Mouse (Mus musculus) heart, adult 2 months (tissue): ENCODE measurements at regions not wholly inside any gene's neighbourhood (a gene's known extent, or its start where the extent isn't known, plus 50 kb on each side); places are given as distances from the start of the nearest gene placed in this dataset.

ENCODE experiments used
- EP300 ChIP-seq: fragments of 200-500 bp; IDR thresholded peaks from 2 replicates; pipeline ENCODE4 v1.6.1; 2011; ENCODE audit warnings: low read depth, low read length, control low read depth; ENCODE audit not compliant: insufficient read depth
- POLR2A ChIP-seq: fragments of 200-500 bp; IDR thresholded peaks from 2 replicates; pipeline ENCODE4 v1.6.1; 2011; ENCODE audit warnings: mild to moderate bottlenecking, low read depth, low read length, control low read depth; ENCODE audit not compliant: insufficient read depth

DNA sequence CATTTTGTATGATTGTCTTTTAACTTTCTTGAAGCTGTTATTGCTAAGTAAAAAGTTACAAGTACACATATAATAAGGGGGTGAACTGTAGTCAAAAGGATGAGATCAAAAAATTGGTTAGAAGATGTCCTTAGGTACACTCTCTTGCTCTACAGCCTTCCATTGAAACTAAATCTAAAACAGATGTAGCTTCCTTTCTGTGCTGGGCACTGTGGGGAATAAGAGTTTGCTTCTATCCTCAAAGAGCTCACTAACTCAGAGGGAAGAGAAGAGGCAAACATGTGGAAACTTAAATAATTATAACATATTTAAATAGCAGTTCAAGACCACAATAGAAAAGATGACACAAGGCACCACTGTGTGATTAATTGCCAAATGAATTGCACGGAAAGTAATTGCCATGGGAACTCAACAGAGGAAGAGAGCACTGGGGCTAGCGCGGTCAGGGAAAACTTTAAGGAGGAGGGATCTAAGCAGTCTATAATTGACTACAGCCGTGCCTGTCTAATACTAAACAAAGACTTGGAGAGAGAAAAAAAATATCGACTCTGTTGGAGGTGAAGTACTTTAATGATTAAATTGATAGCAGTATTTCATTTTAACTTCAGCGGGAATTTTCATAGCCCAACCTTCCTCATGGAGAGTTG, 57.9 kb upstream of the Ammecr1 start:
- no peak for TF ChIP-seq EP300
- no peak for TF ChIP-seq POLR2A
